Mouse (Mus musculus) embryonic facial prominence, embryonic 15.5 days (tissue): Measurements from ENCODE around the gene Prrt3. TPM values are rescaled to one million over a fixed set of nuclear protein-coding genes. Genes with fewer than 3 reads are reported as not detected.

Experiments
- ATAC-seq: fragments of 200-750 bp; cut with Nextera tagmentation; 2 replicates; pipeline ENCODE4 v1.8.0; 2017; ENCODE audit warnings: low read depth, moderate TSS enrichment; ENCODE audit not compliant: insufficient number of reproducible peaks, low FRiP score, low TSS enrichment
- H3K27ac ChIP-seq: fragments of 300-500 bp; sonication (generic); replicated peaks from 2 replicates; pipeline ENCODE4 v1.5.1; 2015; ENCODE audit warnings: mild to moderate bottlenecking, inconsistent platforms
- H3K27me3 ChIP-seq: fragments of 300-500 bp; sonication (generic); 2 replicates; pipeline ENCODE4 v1.6.1; 2015; ENCODE audit warnings: inconsistent platforms
- H3K36me3 ChIP-seq: fragments of 300-500 bp; sonication (generic); 2 replicates; pipeline ENCODE4 v1.6.1; 2015; ENCODE audit warnings: mild to moderate bottlenecking, inconsistent platforms
- H3K4me1 ChIP-seq: fragments of 300-500 bp; sonication (generic); 2 replicates; pipeline ENCODE4 v1.6.1; 2015; ENCODE audit warnings: inconsistent platforms
- H3K4me2 ChIP-seq: fragments of 300-500 bp; sonication (generic); replicated peaks from 2 replicates; pipeline ENCODE4 v1.6.1; 2015; ENCODE audit warnings: mild to moderate bottlenecking, inconsistent platforms
- H3K4me3 ChIP-seq: fragments of 300-500 bp; sonication (generic); replicated peaks from 2 replicates; pipeline ENCODE4 v1.5.1; 2015; ENCODE audit warnings: mild to moderate bottlenecking, inconsistent platforms
- H3K9ac ChIP-seq: fragments of 300-500 bp; sonication (generic); 2 replicates; pipeline ENCODE4 v1.6.1; 2015; ENCODE audit warnings: inconsistent platforms
- H3K9me3 ChIP-seq: fragments of 300-500 bp; sonication (generic); replicated peaks from 2 replicates; pipeline ENCODE4 v1.6.1; 2016; ENCODE audit warnings: inconsistent platforms
- WGBS: fragments of 180-500 bp; shearing (Covaris S2); methylation state at CpG from one replicate; pipeline ENCODE4 v1.1.7; 2015; 5-methylcytosine and 5-hydroxymethylcytosine counted together
- microRNA-seq: library from miRNA; unstranded; fragments of <30 nt; microRNA quantifications from one replicate; pipeline ENCODE4, GENCODE M21; 2016; ENCODE audit warnings: borderline number of aligned reads
- polyA plus RNA-seq: library from polyadenylated mRNA; unstranded; fragments of >200 nt; fragmentation: Nextera tagmentation; extraction: Ambion mirVana; gene quantifications from 2 replicates; pipeline ENCODE4 v1.2.1, GENCODE M21; 2015

Prrt3 gene
- polyA plus RNA-seq, 1 experiment from 2014 or later: 2.0 TPM

DNA sequence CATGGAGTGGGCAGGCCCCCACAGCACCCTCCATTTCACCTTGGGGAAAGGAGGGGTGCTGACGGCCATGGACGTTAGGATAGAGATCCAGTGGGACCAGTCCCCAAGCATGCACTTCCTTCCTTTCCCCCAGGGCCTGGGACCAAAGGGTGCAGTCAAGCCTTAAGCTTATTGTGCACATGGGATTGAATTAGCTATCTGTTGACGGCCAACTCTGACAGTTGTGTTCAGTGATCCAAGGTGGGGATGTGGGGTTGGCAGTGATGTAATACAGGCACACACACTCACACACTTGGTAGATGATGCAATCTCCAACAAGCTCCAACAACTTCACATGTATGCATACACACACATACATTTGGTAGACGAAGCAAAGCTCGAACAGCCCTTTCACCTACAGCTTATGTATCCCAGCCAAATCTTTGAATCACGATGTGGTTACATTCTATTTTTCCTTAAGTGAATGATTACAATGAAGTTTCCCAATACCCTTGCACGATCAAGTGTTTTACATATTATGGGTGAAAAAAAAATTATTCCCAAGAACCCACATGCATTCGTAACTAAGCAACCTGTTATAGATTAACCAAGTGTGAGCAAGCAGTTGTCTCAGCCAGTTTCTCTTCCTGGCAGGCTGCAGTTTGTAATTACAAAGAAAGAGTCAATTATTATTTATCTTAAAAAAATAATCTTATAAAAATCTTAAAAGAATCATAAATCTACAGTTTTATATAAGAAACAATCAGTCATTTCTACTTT, 57.3 kb downstream of the Prrt3 start:
- no peak for ATAC-seq
- peaks cover 5% of the 10 kb centered on the region for H3K4me1 ChIP-seq
- WGBS: 73% methylated on average over 8 of the region's 8 CpGs
- no peak overlapping the region for H3K4me2 ChIP-seq
- H3K9me3 ChIP-seq: no peaks in the 10 kb centered on the region
- H3K36me3 ChIP-seq: peaks cover 35% of the 10 kb centered on the region
- no peak overlapping the region for H3K4me3 ChIP-seq
- H3K27ac ChIP-seq: no peak overlapping the region
- H3K27me3 ChIP-seq: no peaks in the 10 kb centered on the region
- no peak overlapping the region for H3K9ac ChIP-seq

Small RNAs within 50 kb of the gene (microRNA-seq; reads per million reads assigned to microRNA genes)
- gene Gm23365: not detected

Other genes with a start within 250 kb of the Prrt3 start
- 0.21 and 1.1 TPM in 2 replicates for gene Cpne9, start 219.6 kb downstream of the Prrt3 start, polyA plus RNA-seq
- 18.0 and 22.9 TPM in 2 replicates for gene Brpf1, start 194.8 kb downstream of the Prrt3 start, polyA plus RNA-seq
- gene Ogg1, start 175.0 kb downstream of the Prrt3 start, polyA plus RNA-seq: 12.5 and 13.6 TPM in 2 replicates
- 100 and 101 TPM in 2 replicates for gene Camk1, start 157.9 kb downstream of the Prrt3 start, polyA plus RNA-seq
- 51.0 and 54.2 TPM in 2 replicates for gene Tada3, start 124.0 kb downstream of the Prrt3 start, polyA plus RNA-seq
- gene Arpc4, start 123.8 kb downstream of the Prrt3 start, polyA plus RNA-seq: 381 and 384 TPM in 2 replicates
- 7.7 and 10.7 TPM in 2 replicates for gene Ttll3, start 112.7 kb downstream of the Prrt3 start, polyA plus RNA-seq
- gene Rpusd3, start 82.6 kb downstream of the Prrt3 start, polyA plus RNA-seq: 16.7 and 19.7 TPM in 2 replicates
- gene Cidec, start 66.2 kb downstream of the Prrt3 start, polyA plus RNA-seq: not detected in 2 replicates
- gene Jagn1, start 59.4 kb downstream of the Prrt3 start, polyA plus RNA-seq: 81.4 and 84.8 TPM in 2 replicates
- gene Il17re, start 43.4 kb downstream of the Prrt3 start, polyA plus RNA-seq: 11.7 and 12.2 TPM in 2 replicates
- gene Il17rc, start 30.5 kb downstream of the Prrt3 start, polyA plus RNA-seq: 34.3 and 37.5 TPM in 2 replicates
- 21.5 and 22.5 TPM in 2 replicates for gene Creld1, start 18.6 kb downstream of the Prrt3 start, polyA plus RNA-seq
- gene Emc3, start 29.7 kb upstream of the Prrt3 start, polyA plus RNA-seq: 101 and 103 TPM in 2 replicates
- gene Fancd2, start 29.8 kb upstream of the Prrt3 start, polyA plus RNA-seq: 6.6 and 6.9 TPM in 2 replicates
- 0.16 TPM in 1 of 2 replicates, not detected in the other for gene Fancd2os, start 98.8 kb upstream of the Prrt3 start, polyA plus RNA-seq
- gene Brk1, start 102.8 kb upstream of the Prrt3 start, polyA plus RNA-seq: 221 and 230 TPM in 2 replicates
- gene Vhl, start 122.0 kb upstream of the Prrt3 start, polyA plus RNA-seq: 43.4 and 47.8 TPM in 2 replicates
- gene Irak2, start 136.5 kb upstream of the Prrt3 start, polyA plus RNA-seq: 4.0 and 5.8 TPM in 2 replicates
- gene Tatdn2, start 195.1 kb upstream of the Prrt3 start, polyA plus RNA-seq: 0.95 and 1.1 TPM in 2 replicates
- 0.24 TPM in 1 of 2 replicates, not detected in the other for gene Ghrl, start 217.9 kb upstream of the Prrt3 start, polyA plus RNA-seq
- 283 and 297 TPM in 2 replicates for gene Sec13, start 238.8 kb upstream of the Prrt3 start, polyA plus RNA-seq